Mouse (Mus musculus): ENCODE data around the gene Cdca5. TPM values are rescaled to one million over a fixed set of nuclear protein-coding genes. Genes with fewer than 3 reads are reported as not detected.
"Not testable (repeated sequence)": the region's sequence is repeated elsewhere in the genome, so short reads cannot be mapped to it uniquely, and the experiment has no call there.

Gene Cdca5
- polyA plus RNA-seq, 1 experiment from 2014 or later = 47.2 TPM

DNA sequence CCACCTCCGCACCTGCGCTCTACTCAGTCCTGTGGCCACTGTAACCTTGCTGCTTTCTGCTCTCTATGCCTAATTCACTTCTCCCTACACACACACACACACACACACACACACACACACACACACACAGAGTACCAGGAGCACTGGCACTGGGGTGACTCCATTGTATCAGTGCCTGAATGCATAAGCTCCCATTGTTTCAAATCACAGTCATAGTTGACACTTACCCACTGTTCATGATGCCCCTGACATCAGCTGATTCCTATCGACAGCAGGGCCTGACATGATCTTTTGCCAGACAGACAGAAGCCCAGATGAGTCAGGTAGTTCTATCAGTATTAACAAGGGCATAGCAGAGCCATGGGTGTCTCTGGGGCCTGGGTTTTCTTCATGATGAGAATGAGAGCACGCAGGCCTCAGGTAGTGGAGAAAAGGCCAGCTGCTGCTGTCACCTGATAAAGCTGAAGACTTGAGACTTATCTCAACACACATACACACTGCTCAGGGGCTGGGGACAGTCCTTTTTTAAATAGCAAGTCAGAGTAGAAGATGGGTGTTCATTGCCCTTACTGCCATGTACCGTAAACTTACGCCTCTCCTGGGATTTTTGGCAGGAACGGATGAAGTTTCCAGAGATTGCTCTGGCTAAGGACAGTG lies 47.5 kb downstream of the Cdca5 start:
- WGBS = 81% methylated on average over 7 of the region's 7 CpGs

DNA sequence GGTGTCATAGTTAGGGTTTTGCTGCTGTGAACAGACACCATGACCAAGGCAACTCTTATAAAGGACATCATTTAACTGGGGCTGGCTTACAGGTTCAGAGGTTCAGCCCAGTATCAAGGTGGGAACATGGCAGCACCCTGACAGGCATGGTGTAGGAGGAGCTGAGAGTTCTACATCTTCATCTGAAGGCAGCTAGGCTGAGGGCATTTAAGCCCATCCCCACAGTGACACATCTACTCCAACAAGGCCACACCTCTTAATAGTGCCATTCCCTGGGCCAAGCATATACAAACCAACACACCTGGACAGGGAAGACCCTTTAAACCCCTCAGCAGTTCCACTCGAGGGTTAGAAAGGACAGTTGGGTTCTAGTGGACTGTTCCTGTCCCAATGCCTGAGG lies 48.4 kb downstream of the Cdca5 start:
- not testable (repeated sequence) for H3K27me3 ChIP-seq; H3K4me2 ChIP-seq; H3K4me1 ChIP-seq; H3K4me3 ChIP-seq; H3K27ac ChIP-seq; H3K9me3 ChIP-seq; ATAC-seq (ENCODE audit: borderline replicate concordance, extremely low read depth, low FRiP score, low TSS enrichment); H3K9ac ChIP-seq
- peaks cover 28% of the 10 kb centered on the region for H3K36me3 ChIP-seq
- WGBS = 14% methylated on average over 1 of the region's 1 CpGs

More for the DNA sequence above, 47.5 kb downstream of the Cdca5 start:
- no peak overlapping the region for H3K27ac ChIP-seq
- H3K27me3 ChIP-seq = no peaks in the 10 kb centered on the region
- no peaks in the 10 kb centered on the region; the same call in 1 of the 2 replicates for H3K4me1 ChIP-seq
- H3K9ac ChIP-seq = no peak overlapping the region
- no peaks in the 10 kb centered on the region for H3K9me3 ChIP-seq
- ATAC-seq (ENCODE audit: borderline replicate concordance, extremely low read depth, low FRiP score, low TSS enrichment) = no peak
- no peak overlapping the region for H3K4me2 ChIP-seq
- peaks cover 25% of the 10 kb centered on the region for H3K36me3 ChIP-seq
- no peak overlapping the region for H3K4me3 ChIP-seq

DNA sequence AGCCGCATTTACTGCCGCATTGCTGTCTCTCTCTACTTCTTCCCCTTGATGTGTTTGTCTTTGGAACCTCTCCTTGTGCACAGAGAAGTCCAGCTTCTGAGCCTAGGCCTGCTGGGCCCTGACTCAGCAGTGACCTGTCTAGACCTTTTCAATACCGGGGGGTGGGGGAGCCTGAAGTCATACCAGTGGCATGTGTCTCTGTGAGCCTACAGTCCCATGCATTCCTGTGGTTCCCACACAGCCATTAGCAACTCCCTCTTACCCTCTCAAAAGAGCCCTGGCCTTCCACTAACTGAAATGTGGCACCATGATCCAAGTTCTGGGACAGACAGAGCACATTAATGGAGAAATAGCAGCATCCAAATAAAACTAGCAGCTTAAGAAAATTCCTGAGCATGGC lies 51.6 kb downstream of the Cdca5 start:
- Histone ChIP-seq H3K9me3 (no peaks in the 10 kb centered on the region), H3K36me3 (peaks cover 28% of the 10 kb centered on the region), H3K27ac (no peak overlapping the region), H3K9ac (no peak overlapping the region), H3K4me3 (no peak overlapping the region), H3K4me1 (peaks cover 8% of the 10 kb centered on the region), H3K27me3 (no peaks in the 10 kb centered on the region), H3K4me2 (no peak overlapping the region)
- 84% methylated on average over 3 of the region's 3 CpGs for WGBS
- ATAC-seq (ENCODE audit: borderline replicate concordance, extremely low read depth, low FRiP score, low TSS enrichment) = no peak

DNA sequence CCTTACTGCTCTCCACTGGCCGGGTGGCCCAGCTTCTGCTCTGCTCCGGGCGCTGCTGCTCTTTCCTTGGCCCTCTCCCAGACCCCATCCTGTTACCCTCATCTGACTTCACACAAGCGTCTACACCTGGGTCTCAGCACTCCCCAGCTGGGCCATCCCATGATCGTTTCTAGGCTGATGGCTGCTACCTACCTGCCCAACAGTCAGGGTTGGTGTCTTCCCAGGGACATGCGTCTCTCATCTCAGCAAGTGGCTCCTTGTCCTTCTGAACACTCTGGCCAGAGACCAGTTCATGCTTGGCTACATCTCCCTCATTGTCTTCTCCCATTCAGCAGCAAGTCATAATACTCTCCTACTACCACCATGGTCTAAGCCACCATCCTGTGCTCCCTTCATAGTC lies 54.9 kb downstream of the Cdca5 start:
- Histone ChIP-seq H3K9ac (peak overlapping the region; percentile 85; the same call in 1 of the 2 replicates), H3K9me3 (no peaks in the 10 kb centered on the region), H3K4me1 (peaks cover 16% of the 10 kb centered on the region), H3K4me3 (peak overlapping the region; percentile 79), H3K4me2 (peak overlapping the region; percentile 82), H3K27ac (no peak overlapping the region), H3K36me3 (peaks cover 21% of the 10 kb centered on the region), H3K27me3 (no peaks in the 10 kb centered on the region)
- WGBS = 91% methylated on average over 6 of the region's 6 CpGs
- ATAC-seq (ENCODE audit: borderline replicate concordance, extremely low read depth, low FRiP score, low TSS enrichment) = no peak

DNA sequence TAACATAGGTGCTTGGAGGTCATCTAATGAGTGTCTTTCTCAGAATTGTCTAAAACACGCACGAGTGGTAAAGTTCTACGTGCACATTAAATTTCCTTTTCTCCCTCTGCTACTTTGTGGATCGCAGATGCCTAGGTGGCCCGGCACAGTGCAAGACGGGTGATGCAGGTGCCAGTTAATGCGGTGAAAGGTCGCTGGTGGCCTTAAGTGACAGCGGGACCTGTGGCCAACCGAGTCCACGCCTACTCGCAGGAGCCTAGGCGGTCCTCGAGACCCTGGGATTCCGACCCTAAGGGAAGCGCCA lies 55.5 kb downstream of the Cdca5 start:
- Histone ChIP-seq H3K9me3 (no peaks in the 10 kb centered on the region), H3K4me2 (peak overlapping the region; percentile 82), H3K27ac (peak overlapping the region; percentile 95), H3K36me3 (peaks cover 20% of the 10 kb centered on the region), H3K4me1 (peaks cover 16% of the 10 kb centered on the region), H3K4me3 (peak overlapping the region; percentile 79), H3K27me3 (no peaks in the 10 kb centered on the region), H3K9ac (peak overlapping the region; percentile 85)
- ATAC-seq (ENCODE audit: borderline replicate concordance, extremely low read depth, low FRiP score, low TSS enrichment) = no peak
- WGBS = 6% methylated on average over 16 of the region's 16 CpGs

DNA sequence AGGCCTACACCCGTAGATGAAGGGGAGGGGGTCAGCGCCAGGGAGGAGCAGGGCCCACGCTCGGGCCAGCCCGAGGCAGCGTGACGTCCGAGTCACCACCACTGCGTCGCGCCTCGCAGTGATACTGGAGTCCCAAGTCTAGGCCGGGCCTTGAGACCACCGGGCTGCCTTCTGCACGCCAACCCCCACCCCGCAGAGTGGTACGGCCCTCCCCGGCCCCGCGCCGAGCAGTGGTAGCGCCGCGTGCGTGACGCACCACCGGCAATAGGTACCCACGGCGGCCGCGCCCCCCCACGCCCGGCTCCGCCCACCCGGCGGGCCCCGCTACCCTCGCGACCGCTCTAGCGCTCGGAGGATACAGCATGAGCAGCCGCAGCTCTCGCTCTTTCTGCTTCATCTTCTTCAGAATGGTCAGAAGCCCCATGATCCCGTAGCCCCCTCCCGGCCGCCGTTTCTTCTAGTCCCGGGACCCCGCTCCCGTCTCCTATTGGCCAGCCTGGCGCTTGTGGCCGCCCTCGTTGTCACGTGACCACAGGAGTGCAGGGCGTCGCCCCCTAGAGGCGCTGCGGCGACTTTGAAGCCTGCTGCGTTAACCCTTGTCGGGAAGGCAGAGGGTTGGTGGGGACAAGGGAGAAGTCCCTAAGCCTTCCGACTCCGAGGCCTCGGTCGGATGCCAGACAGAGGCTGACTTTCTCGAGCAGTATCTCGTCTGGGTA lies 56.1 kb downstream of the Cdca5 start, which contains the start of gene Batf2:
TSS of gene Batf2 (plus strand) at position 306 of the 716 bp plus-strand sequence.
- H3K9me3 ChIP-seq = no peaks in the 10 kb centered on the region
- under 1% methylated on average over 68 of the region's 68 CpGs for WGBS

DNA sequence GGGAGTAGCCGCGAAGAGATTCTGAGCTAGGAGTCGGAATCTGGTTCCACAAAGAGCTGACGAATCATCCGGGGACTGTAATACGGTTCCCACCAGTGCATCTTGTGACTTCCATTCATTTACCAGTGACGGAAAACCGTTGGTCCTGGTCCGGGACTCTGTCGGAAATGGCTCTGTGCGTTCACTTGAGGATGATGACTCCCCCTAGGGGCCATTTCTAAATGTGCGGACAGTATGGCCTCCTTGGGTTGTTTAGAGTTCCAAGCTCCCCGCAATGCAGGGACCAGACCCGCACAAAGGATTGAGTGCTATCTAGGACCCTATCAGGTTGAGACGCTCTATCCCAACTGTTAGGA lies 56.6 kb downstream of the Cdca5 start, which contains the start of gene Arl2:
TSS of gene Arl2 (minus strand) at position 155 of the 356 bp plus-strand sequence.
- H3K27me3 ChIP-seq = no peaks in the 10 kb centered on the region
- H3K27ac ChIP-seq = peak within 1 kb of the TSS; percentile 95
- H3K9me3 ChIP-seq = no peaks in the 10 kb centered on the region
- peaks cover 11% of the 10 kb centered on the region for H3K36me3 ChIP-seq
- 1% methylated on average over 15 of the region's 15 CpGs for WGBS
- ATAC-seq (ENCODE audit: borderline replicate concordance, extremely low read depth, low FRiP score, low TSS enrichment) = peak; percentile 73
- peak within 1 kb of the TSS; percentile 85 for H3K9ac ChIP-seq
- H3K4me2 ChIP-seq = peak within 1 kb of the TSS; percentile 82
- peaks cover 16% of the 10 kb centered on the region for H3K4me1 ChIP-seq
- peak within 1 kb of the TSS; percentile 79 for H3K4me3 ChIP-seq

More for the DNA sequence above, 56.1 kb downstream of the Cdca5 start, which contains the start of gene Batf2:
- Histone ChIP-seq H3K27ac (peak within 1 kb of the TSS; percentile 95), H3K4me2 (peak within 1 kb of the TSS; percentile 82), H3K36me3 (peaks cover 15% of the 10 kb centered on the region), H3K4me1 (peaks cover 16% of the 10 kb centered on the region), H3K9ac (peak within 1 kb of the TSS; percentile 85), H3K4me3 (peak within 1 kb of the TSS; percentile 79), H3K27me3 (no peaks in the 10 kb centered on the region)
- peak; percentile 94 for ATAC-seq (ENCODE audit: borderline replicate concordance, extremely low read depth, low FRiP score, low TSS enrichment)

Small RNA genes within 50 kb of the gene (microRNA-seq; reads per million reads assigned to microRNA genes)
- gene Mir6988 = 0.74 reads per million

Other genes starting within 250 kb of the Cdca5 start
- 50.7 and 53.0 TPM in 2 replicates for gene Frmd8, start 209.7 kb upstream of the Cdca5 start, polyA plus RNA-seq (2015; fragmentation: Nextera tagmentation; extraction: Ambion mirVana)
- 4.2 and 5.6 TPM in 2 replicates for gene Slc25a45, start 207.2 kb upstream of the Cdca5 start, polyA plus RNA-seq (2015; fragmentation: Nextera tagmentation; extraction: Ambion mirVana)
- gene Tigd3, start 190.8 kb upstream of the Cdca5 start, polyA plus RNA-seq (2015; fragmentation: Nextera tagmentation; extraction: Ambion mirVana) = 3.2 and 3.6 TPM in 2 replicates
- gene Dpf2, start 172.0 kb upstream of the Cdca5 start, polyA plus RNA-seq (2015; fragmentation: Nextera tagmentation; extraction: Ambion mirVana) = 142 and 147 TPM in 2 replicates
- 12.0 and 14.1 TPM in 2 replicates for gene Cdc42ep2, start 160.2 kb upstream of the Cdca5 start, polyA plus RNA-seq (2015; fragmentation: Nextera tagmentation; extraction: Ambion mirVana)
- 72.3 and 75.3 TPM in 2 replicates for gene Pola2, start 120.8 kb upstream of the Cdca5 start, polyA plus RNA-seq (2015; fragmentation: Nextera tagmentation; extraction: Ambion mirVana)
- gene Slc22a20, start 98.8 kb upstream of the Cdca5 start, polyA plus RNA-seq (2015; fragmentation: Nextera tagmentation; extraction: Ambion mirVana) = not detected in 2 replicates
- gene Capn1, start 69.1 kb upstream of the Cdca5 start, polyA plus RNA-seq (2015; fragmentation: Nextera tagmentation; extraction: Ambion mirVana) = 8.8 and 11.6 TPM in 2 replicates
- gene Syvn1, start 38.4 kb upstream of the Cdca5 start, polyA plus RNA-seq (2015; fragmentation: Nextera tagmentation; extraction: Ambion mirVana) = 24.3 and 25.8 TPM in 2 replicates
- gene Mrpl49, start 27.2 kb upstream of the Cdca5 start, polyA plus RNA-seq (2015; fragmentation: Nextera tagmentation; extraction: Ambion mirVana) = 75.8 and 76.2 TPM in 2 replicates
- 709 and 773 TPM in 2 replicates for gene Fau, start 27.1 kb upstream of the Cdca5 start, polyA plus RNA-seq (2015; fragmentation: Nextera tagmentation; extraction: Ambion mirVana)
- gene Znhit2, start 23.8 kb upstream of the Cdca5 start, polyA plus RNA-seq (2015; fragmentation: Nextera tagmentation; extraction: Ambion mirVana) = 33.5 and 33.8 TPM in 2 replicates
- gene Tm7sf2, start 16.6 kb upstream of the Cdca5 start, polyA plus RNA-seq (2015; fragmentation: Nextera tagmentation; extraction: Ambion mirVana) = 10.4 and 13.9 TPM in 2 replicates
- gene Vps51, start 7.8 kb upstream of the Cdca5 start, polyA plus RNA-seq (2015; fragmentation: Nextera tagmentation; extraction: Ambion mirVana) = 71.6 and 77.5 TPM in 2 replicates
- gene Tmem262, start 5.0 kb upstream of the Cdca5 start, polyA plus RNA-seq (2015; fragmentation: Nextera tagmentation; extraction: Ambion mirVana) = not detected in 2 replicates
- gene Gm28374, start 2.7 kb upstream of the Cdca5 start, polyA plus RNA-seq (2015; fragmentation: Nextera tagmentation; extraction: Ambion mirVana) = 1.1 and 1.5 TPM in 2 replicates
- gene Zfpl1, start within 50 bp of the Cdca5 start, polyA plus RNA-seq (2015; fragmentation: Nextera tagmentation; extraction: Ambion mirVana) = 74.0 and 78.4 TPM in 2 replicates
- 0.21 and 0.26 TPM in 2 replicates for gene AC131692.1, start 9.4 kb downstream of the Cdca5 start, polyA plus RNA-seq (2015; fragmentation: Nextera tagmentation; extraction: Ambion mirVana)
- gene Naaladl1, start 20.8 kb downstream of the Cdca5 start, polyA plus RNA-seq (2015; fragmentation: Nextera tagmentation; extraction: Ambion mirVana) = 0.34 and 0.41 TPM in 2 replicates
- gene Sac3d1, start 33.7 kb downstream of the Cdca5 start, polyA plus RNA-seq (2015; fragmentation: Nextera tagmentation; extraction: Ambion mirVana) = 48.6 and 49.8 TPM in 2 replicates
- gene Snx15, start 43.3 kb downstream of the Cdca5 start, polyA plus RNA-seq (2015; fragmentation: Nextera tagmentation; extraction: Ambion mirVana) = 33.1 TPM in 2 replicates
- 0.42 and 0.56 TPM in 2 replicates for gene Batf2, start 56.0 kb downstream of the Cdca5 start, polyA plus RNA-seq (2015; fragmentation: Nextera tagmentation; extraction: Ambion mirVana)
- gene Arl2, start 56.6 kb downstream of the Cdca5 start, polyA plus RNA-seq (2015; fragmentation: Nextera tagmentation; extraction: Ambion mirVana) = 96.9 and 106 TPM in 2 replicates
- gene Majin, start 99.4 kb downstream of the Cdca5 start, polyA plus RNA-seq (2015; fragmentation: Nextera tagmentation; extraction: Ambion mirVana) = not detected in 2 replicates
- 0.48 TPM in 1 of 2 replicates, not detected in the other for gene Gpha2, start 141.4 kb downstream of the Cdca5 start, polyA plus RNA-seq (2015; fragmentation: Nextera tagmentation; extraction: Ambion mirVana)
- 17.1 and 19.2 TPM in 2 replicates for gene Ppp2r5b, start 150.9 kb downstream of the Cdca5 start, polyA plus RNA-seq (2015; fragmentation: Nextera tagmentation; extraction: Ambion mirVana)
- 8.9 and 9.3 TPM in 2 replicates for gene Atg2a, start 156.7 kb downstream of the Cdca5 start, polyA plus RNA-seq (2015; fragmentation: Nextera tagmentation; extraction: Ambion mirVana)
- gene Ehd1, start 191.7 kb downstream of the Cdca5 start, polyA plus RNA-seq (2015; fragmentation: Nextera tagmentation; extraction: Ambion mirVana) = 66.7 and 76.1 TPM in 2 replicates
- 0.77 and 0.92 TPM in 2 replicates for gene Cdc42bpg, start 221.5 kb downstream of the Cdca5 start, polyA plus RNA-seq (2015; fragmentation: Nextera tagmentation; extraction: Ambion mirVana)
- 82.6 and 85.7 TPM in 2 replicates for gene Men1, start 250.0 kb downstream of the Cdca5 start, polyA plus RNA-seq (2015; fragmentation: Nextera tagmentation; extraction: Ambion mirVana)